Mouse (Mus musculus): ENCODE results near the gene Nat8. TPM values are rescaled to one million over a fixed set of nuclear protein-coding genes. Genes with fewer than 3 reads are reported as not detected.
"Not testable (repeated sequence)": the region's sequence is repeated elsewhere in the genome, so short reads cannot be mapped to it uniquely, and the experiment has no call there.

The Nat8 gene
- polyA plus RNA-seq, 1 experiment from 2014 or later: not detected

- Histone ChIP-seq H3K4me1 (replicated peaks) (no peaks in the 10 kb centered on the region), H3K27me3 (no peaks in the 10 kb centered on the region), H3K9me3 (no peaks in the 10 kb centered on the region), H3K36me3 (no peaks in the 10 kb centered on the region), H3K9ac (replicated peaks) (no peak overlapping the region), H3K4me3 (replicated peaks) (no peak overlapping the region), H3K27ac (no peak overlapping the region), H3K4me2 (replicated peaks) (no peak overlapping the region)
- 67% methylated on average over 1 of the region's 1 CpGs for WGBS
- ATAC-seq: no peak
Observed at GRCm38 (mm10) chr6:85829462-85829861, 2.4 kb downstream of the Nat8 start.

- WGBS: 97% methylated on average over 2 of the region's 2 CpGs
- Histone ChIP-seq H3K36me3 (no peaks in the 10 kb centered on the region), H3K4me2 (replicated peaks) (no peak overlapping the region), H3K9ac (replicated peaks) (no peak overlapping the region), H3K9me3 (no peaks in the 10 kb centered on the region), H3K4me3 (replicated peaks) (no peak overlapping the region), H3K27me3 (no peaks in the 10 kb centered on the region), H3K27ac (no peak overlapping the region), H3K4me1 (replicated peaks) (no peaks in the 10 kb centered on the region)
- ATAC-seq: no peak
Observed at GRCm38 (mm10) chr6:85825886-85826285, 6.0 kb downstream of the Nat8 start.

- H3K4me2 ChIP-seq (replicated peaks): no peak overlapping the region
- no peaks in the 10 kb centered on the region for H3K27me3 ChIP-seq
- ATAC-seq: no peak
- no peaks in the 10 kb centered on the region for H3K4me1 ChIP-seq (replicated peaks)
- H3K9me3 ChIP-seq: no peaks in the 10 kb centered on the region
- H3K36me3 ChIP-seq: no peaks in the 10 kb centered on the region
- H3K9ac ChIP-seq (replicated peaks): no peak overlapping the region
- 97% methylated on average over 1 of the region's 1 CpGs for WGBS
- no peak overlapping the region for H3K4me3 ChIP-seq (replicated peaks)
- no peak overlapping the region for H3K27ac ChIP-seq
Observed at GRCm38 (mm10) chr6:85823382-85824090, 8.3 kb downstream of the Nat8 start.

GRCm38 (mm10) chr6:85822286-85822685 lies 9.6 kb downstream of the Nat8 start:
- Histone ChIP-seq H3K27me3 (no peaks in the 10 kb centered on the region), H3K4me2 (replicated peaks) (no peak overlapping the region), H3K9me3 (no peaks in the 10 kb centered on the region), H3K36me3 (no peaks in the 10 kb centered on the region), H3K9ac (replicated peaks) (no peak overlapping the region), H3K4me1 (replicated peaks) (no peaks in the 10 kb centered on the region), H3K27ac (no peak overlapping the region), H3K4me3 (replicated peaks) (no peak overlapping the region)
- 85% methylated on average over 4 of the region's 4 CpGs for WGBS
- ATAC-seq: no peak

- 87% methylated on average over 5 of the region's 5 CpGs for WGBS
- H3K9ac ChIP-seq (replicated peaks): no peak within 1 kb of the TSS
- H3K9me3 ChIP-seq: no peaks in the 10 kb centered on the region
- H3K4me1 ChIP-seq (replicated peaks): no peaks in the 10 kb centered on the region
- no peak within 1 kb of the TSS for H3K27ac ChIP-seq
- H3K4me2 ChIP-seq (replicated peaks): no peak within 1 kb of the TSS
- no peak for ATAC-seq
- H3K4me3 ChIP-seq (replicated peaks): no peak within 1 kb of the TSS
- H3K27me3 ChIP-seq: no peaks in the 10 kb centered on the region
- H3K36me3 ChIP-seq: no peaks in the 10 kb centered on the region
Observed at GRCm38 (mm10) chr6:85820837-85821236, 11.0 kb downstream of the Nat8 start, which contains the start of the genes Nat8f6 and Nat8f5. Gene Nat8f6 (minus strand): TSS chr6:85820954. Gene Nat8f5 (minus strand): TSS chr6:85820972.

- 24% methylated on average over 1 of the region's 1 CpGs for WGBS
- Histone ChIP-seq H3K9me3 (no peaks in the 10 kb centered on the region), H3K4me2 (replicated peaks) (no peak overlapping the region), H3K9ac (replicated peaks) (no peak overlapping the region), H3K4me3 (replicated peaks) (no peak overlapping the region), H3K27me3 (no peaks in the 10 kb centered on the region), H3K36me3 (no peaks in the 10 kb centered on the region), H3K27ac (no peak overlapping the region), H3K4me1 (replicated peaks) (no peaks in the 10 kb centered on the region)
- ATAC-seq: no peak
Observed at GRCm38 (mm10) chr6:85818338-85818737, 13.5 kb downstream of the Nat8 start.

- no peak for ATAC-seq
- H3K36me3 ChIP-seq: no peaks in the 10 kb centered on the region
- WGBS: 92% methylated on average over 2 of the region's 2 CpGs
- H3K4me2 ChIP-seq (replicated peaks): no peak overlapping the region
- H3K27ac ChIP-seq: no peak overlapping the region
- no peaks in the 10 kb centered on the region for H3K4me1 ChIP-seq (replicated peaks)
- no peaks in the 10 kb centered on the region for H3K27me3 ChIP-seq
- no peak overlapping the region for H3K4me3 ChIP-seq (replicated peaks)
- H3K9me3 ChIP-seq: no peaks in the 10 kb centered on the region
- H3K9ac ChIP-seq (replicated peaks): no peak overlapping the region
Observed at GRCm38 (mm10) chr6:85813339-85813738, 18.5 kb downstream of the Nat8 start.

GRCm38 (mm10) chr6:85810942-85811537 lies 20.8 kb downstream of the Nat8 start:
- not testable (repeated sequence) for H3K4me3 ChIP-seq (replicated peaks); H3K27ac ChIP-seq; H3K4me2 ChIP-seq (replicated peaks); H3K9ac ChIP-seq (replicated peaks); H3K27me3 ChIP-seq; ATAC-seq; H3K9me3 ChIP-seq; H3K36me3 ChIP-seq; H3K4me1 ChIP-seq (replicated peaks)
- 80% methylated on average over 3 of the region's 3 CpGs for WGBS

- not testable (repeated sequence) for H3K27ac ChIP-seq; H3K4me2 ChIP-seq (replicated peaks); H3K36me3 ChIP-seq; H3K9me3 ChIP-seq; H3K27me3 ChIP-seq; ATAC-seq; H3K9ac ChIP-seq (replicated peaks); H3K4me1 ChIP-seq (replicated peaks); H3K4me3 ChIP-seq (replicated peaks)
- 96% methylated on average over 3 of the region's 3 CpGs for WGBS
Observed at GRCm38 (mm10) chr6:85810514-85810913, 21.4 kb downstream of the Nat8 start.

- H3K27me3 ChIP-seq; H3K4me3 ChIP-seq (replicated peaks); ATAC-seq; H3K4me1 ChIP-seq (replicated peaks); H3K27ac ChIP-seq; H3K9me3 ChIP-seq; H3K36me3 ChIP-seq; H3K4me2 ChIP-seq (replicated peaks); H3K9ac ChIP-seq (replicated peaks): not testable (repeated sequence)
- WGBS: 73% methylated on average over 3 of the region's 3 CpGs
Observed at GRCm38 (mm10) chr6:85809784-85810183, 22.1 kb downstream of the Nat8 start.

GRCm38 (mm10) chr6:85803180-85803579 lies 28.7 kb downstream of the Nat8 start:
- not testable (repeated sequence) for H3K4me2 ChIP-seq (replicated peaks); H3K4me1 ChIP-seq (replicated peaks); H3K9me3 ChIP-seq; H3K9ac ChIP-seq (replicated peaks); ATAC-seq; H3K27ac ChIP-seq; H3K27me3 ChIP-seq; H3K36me3 ChIP-seq; H3K4me3 ChIP-seq (replicated peaks)
- WGBS: 69% methylated on average over 5 of the region's 5 CpGs

All from midbrain, embryonic 13.5 days (tissue).